Mouse (Mus musculus) frontal cortex, postnatal 10 days (tissue): Measurements from ENCODE around the gene Iqcf5.

Experiments used
- DNase-seq, 2 experiments: peaks; one replicate each; pipeline ENCODE4 v3.0.0; 2022; ENCODE audit warnings: low spot score in 2 of 2, mixed read lengths in 1 of 2

Iqcf5 gene

DNA sequence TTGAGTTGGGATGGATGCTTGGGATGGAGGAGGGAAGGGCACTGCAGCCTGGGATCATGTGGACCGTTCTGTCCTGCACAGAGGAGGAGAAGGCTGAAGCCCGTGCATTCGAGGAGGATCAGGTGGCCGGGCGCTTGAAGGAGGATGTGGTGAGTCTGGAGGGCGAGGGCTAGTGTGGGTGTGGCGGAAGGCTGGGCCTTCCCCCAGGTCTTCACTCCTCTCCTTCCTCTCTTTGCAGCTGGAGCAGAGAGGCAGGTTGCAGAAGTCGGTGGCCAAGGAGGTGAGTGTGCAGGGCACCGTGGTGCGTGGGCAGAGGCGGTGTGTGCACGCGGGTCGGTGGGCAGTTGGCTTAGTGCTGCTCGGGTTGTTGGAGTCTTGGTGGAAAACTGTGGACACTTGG, 33.3 kb upstream of the Iqcf5 start:
- DNase-seq, result peak in 1 of 2 experiments; percentile 5

DNA sequence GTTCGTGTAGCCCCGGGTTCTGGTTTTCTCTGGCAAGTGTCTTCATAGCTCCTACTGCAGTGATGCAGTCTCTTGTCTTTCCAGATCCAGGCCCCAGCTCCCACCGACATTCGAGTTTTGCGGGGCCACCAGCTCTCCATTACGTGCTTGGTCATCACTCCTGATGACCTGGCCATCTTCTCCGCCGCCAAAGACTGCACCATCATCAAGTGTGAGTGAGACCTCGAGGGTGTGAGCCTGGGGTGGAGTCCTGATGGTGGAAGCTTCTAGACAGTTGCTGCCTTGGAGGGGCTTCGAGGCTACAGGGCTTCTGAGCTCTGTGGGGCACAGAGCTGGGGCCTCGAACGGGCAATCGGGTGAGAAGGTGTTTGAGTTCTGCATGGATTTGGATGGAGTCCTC, 32.7 kb upstream of the Iqcf5 start:
- DNase-seq, result peak; percentile 4

DNA sequence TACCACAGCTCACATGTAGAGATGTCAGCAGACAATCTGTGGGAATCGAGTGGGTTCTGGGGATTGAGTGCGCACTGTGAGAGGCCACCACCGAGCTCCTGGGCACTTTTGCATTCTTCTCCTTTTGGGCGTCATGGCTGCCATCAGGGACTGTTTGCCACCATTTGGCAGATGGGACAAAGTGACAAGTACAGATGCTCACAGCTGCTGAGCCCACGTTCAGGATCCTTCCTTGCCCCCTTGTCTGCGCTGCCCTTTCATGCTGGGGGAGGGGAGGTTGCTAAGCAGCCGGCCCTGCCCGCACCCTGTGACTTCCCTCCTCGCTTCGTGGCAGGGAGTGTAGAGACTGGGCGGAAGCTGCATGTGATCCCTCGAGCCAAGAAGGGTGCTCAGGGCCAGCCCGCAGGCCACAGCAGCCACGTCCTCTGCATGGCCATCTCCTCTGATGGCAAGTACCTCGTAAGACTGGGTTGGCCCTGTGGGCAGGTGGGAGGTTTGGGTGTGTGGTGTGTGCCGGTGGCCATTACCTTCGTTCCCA, 31.7 kb upstream of the Iqcf5 start:
- peak; percentile 5 to 11 for DNase-seq

GRCm38 (mm10) chr9:106483136-106483535, 31.2 kb upstream of the Iqcf5 start:
- peak in 1 of 2 experiments; percentile 3 for DNase-seq

DNA sequence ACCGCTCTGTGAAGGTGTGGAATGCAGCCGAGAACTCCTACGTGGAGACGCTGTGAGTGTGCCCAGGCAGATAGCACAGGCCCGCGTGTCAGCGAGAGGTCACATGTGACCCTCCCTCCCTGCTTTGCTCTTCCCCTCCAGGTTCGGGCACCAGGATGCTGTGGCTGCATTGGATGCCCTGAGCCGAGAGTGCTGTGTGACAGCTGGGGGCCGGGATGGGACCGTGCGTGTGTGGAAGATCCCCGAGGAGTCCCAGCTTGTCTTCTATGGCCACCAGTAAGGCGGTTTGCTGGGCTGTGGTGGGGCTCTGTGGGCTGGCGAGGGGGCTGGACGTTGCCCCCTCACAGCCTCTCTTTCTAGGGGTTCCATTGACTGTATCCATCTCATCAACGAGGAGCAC, 30.8 kb upstream of the Iqcf5 start:
- peak in 1 of 2 experiments; percentile 2 for DNase-seq

DNA sequence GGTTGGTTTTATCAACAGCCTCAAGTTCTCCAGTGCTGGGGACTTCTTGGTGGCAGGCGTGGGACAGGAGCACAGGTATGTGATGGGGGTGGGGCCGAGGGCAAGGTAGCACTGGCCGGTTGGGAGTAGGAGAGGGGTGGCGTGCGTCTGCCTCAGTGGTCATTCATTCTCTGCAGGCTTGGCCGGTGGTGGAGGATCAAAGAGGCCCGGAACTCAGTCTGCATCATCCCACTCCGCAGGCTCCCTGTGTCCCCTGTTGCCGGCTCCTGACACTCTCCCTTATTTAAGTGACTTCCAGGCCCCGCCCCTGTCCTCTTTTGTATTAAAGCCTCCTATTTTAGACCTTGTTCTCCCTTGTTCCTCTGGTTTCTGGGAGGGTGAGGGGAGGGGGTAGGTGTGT, 29.3 kb upstream of the Iqcf5 start:
- DNase-seq, result peak; percentile 3 to 5

DNA sequence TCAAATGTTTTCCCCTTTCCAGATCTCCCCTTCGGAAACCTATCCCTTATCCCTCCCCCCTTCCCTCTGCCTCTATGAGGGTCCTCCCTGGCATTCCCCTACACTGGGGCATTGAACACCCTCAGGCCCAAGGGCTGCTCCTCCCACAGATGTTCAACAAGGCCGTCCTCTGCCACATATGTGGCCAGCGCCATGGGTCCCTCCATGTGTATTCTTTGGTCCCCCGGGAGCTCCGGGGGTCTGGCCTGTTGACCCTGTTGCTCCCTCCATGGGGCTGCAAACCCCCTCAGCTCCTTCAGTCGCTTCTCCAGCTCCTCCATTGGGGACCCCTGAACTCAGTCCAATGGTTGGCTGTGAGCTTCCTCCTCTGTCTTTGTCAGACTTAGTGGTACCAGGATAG, 26.8 kb upstream of the Iqcf5 start:
- DNase-seq, result peak; percentile 1 to 3

- no peak for DNase-seq
Measured at GRCm38 (mm10) chr9:106499667-106500066, 14.7 kb upstream of the Iqcf5 start, which contains the start of gene Iqcf1. Gene Iqcf1, plus strand, starts transcription at chr9:106499967.

DNA sequence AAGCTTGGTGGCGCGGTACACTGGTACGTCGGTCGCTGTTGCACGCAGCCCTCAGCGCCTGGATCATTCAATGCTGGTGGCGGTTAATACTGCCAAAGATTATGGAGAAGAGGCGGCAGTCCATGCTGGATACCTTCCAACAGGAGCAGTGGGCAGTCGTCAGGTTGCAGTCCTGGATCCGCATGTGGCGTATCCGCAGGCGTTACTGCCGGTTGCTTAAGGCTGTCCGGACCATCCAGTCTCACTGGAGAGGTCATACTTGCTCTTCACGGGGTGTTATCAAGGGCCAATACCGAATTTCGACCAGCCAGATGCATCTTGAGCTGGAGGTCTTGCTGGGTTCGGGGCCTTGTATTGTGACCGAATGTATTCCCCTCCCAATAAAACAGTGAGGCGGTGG, 12.5 kb upstream of the Iqcf5 start:
- DNase-seq, result no peak

- no peak for DNase-seq
Measured at GRCm38 (mm10) chr9:106504246-106504645, 10.1 kb upstream of the Iqcf5 start.

DNA sequence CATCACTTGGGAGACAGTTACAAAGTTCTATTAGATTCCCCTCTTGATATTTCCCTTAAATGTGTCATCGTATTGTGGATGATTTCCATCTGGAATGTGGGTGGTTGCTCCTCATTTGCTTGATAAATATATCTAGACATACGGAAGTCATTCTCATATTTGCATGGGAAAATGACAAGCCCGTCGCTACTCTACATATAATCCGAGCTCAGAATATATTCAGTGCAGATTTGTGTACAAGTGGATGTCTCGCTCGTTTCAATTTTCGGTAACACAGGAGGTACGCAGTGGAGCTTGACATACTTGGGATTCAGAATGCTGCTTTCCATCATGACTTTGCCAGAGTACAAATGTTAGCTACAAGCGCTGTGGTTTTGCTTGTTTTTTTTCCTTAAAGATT, 5.0 kb upstream of the Iqcf5 start:
- no peak for DNase-seq

- no peak for DNase-seq
Measured at GRCm38 (mm10) chr9:106512729-106513450, 1.5 kb upstream of the Iqcf5 start.

DNA sequence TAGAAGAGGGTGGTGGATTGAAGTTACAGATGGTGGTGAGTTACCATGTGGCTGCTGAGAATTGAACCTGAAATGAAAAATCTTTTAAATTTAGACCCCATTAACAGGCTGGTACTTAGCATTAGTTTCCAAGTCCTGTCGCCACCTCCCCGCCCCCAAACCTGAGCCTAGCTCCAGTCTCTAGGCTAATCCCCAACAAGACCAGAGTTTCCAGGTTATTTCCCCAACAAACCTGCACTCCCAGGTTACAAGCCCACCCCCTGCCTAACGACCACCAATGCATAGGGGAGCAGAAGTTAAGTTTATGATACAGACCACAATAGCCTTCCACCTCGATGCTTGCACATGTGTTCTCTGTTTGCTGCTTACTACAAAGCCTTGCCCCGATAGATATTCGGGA, 807 bp upstream of the Iqcf5 start:
- DNase-seq, result no peak

DNA sequence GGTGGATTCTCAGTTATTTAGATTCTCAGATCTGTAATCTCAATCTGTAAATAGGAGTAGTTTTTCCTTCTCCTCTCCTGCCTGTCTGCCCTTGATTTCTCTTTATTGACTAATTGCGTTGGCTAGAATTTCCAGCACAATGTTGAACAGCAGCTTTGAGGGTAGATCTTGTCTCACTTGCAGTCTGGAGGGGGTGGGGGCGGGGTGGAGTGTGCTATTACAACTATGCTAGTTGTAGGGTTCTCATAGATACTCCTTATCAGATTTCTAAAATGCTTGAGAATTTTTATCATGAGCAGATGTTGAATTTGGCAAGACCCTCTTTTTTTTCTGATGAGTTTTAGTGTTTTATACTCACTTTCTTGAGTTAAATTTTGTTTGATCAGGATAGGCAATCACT, 5.1 kb downstream of the Iqcf5 start:
- DNase-seq, result no peak

- DNase-seq, result no peak
Measured at GRCm38 (mm10) chr9:106519909-106520308, 5.5 kb downstream of the Iqcf5 start.

DNA sequence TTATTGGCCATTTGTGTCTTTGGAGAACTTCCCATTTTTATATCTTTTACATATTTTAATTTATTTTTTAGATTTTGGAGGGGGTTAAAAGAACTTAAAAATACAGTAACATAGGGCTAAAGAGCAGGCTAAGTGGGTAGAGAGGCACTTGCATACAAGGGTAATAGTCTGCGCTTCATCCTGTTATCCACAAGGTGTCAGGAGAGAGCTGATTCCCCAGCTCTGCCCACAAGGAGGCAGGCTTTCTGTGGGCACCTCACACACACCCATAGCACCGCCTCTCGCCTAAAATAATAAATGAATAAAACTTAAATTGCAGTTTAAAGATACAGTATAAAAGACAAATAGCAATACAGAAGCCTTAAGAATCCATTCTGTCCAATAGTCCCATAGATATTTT, 17.5 kb downstream of the Iqcf5 start:
- no peak for DNase-seq

DNA sequence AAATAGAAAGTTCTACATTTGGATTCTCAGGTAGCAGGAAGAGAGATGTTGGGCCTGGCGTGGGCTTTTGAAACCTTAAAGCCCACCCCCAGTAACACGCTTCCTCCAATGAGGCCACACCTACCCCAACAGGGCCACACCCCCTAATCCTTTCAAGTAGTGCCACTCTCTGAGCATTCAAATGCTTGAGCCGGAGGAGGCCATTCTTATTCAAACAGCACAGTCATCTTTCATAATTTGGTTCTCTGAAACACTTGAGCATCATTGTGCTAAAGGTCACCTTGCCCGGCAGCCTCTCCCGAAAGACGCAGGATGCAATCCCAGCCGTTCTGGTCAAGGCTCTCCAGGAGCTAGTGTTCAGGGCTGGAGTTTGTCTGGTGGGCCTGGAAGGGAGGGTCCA, 19.9 kb downstream of the Iqcf5 start:
- DNase-seq, result no peak

GRCm38 (mm10) chr9:106534975-106535374, 20.6 kb downstream of the Iqcf5 start:
- DNase-seq, result peak in 1 of 2 experiments; percentile 13

- DNase-seq, result no peak
Measured at GRCm38 (mm10) chr9:106561531-106561930, 47.2 kb downstream of the Iqcf5 start, which contains the start of gene Iqcf3. Gene Iqcf3, minus strand, starts transcription at chr9:106561631.

- DNase-seq, result no peak
Measured at GRCm38 (mm10) chr9:106562291-106562690, 47.9 kb downstream of the Iqcf5 start.

DNA sequence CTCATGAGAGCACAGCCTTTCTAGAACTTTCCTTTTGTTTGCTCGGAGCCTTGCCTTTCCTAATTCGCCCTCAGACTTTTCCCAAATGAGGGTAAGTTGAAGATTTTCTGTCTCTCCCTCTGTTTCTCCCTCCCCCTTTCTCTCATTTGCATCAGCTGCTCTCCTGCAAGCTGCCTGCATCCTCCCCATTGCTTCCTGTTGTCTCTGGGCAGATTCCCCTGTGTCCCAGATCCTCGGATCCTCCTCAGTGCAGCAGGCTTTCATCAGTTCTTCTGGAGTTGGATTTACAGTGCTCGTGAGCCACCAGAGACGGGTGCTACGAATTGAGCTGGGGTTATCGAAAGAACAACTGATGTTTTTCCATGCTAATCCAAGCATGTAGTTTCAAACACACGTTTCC, 49.7 kb downstream of the Iqcf5 start:
- no peak for DNase-seq
